ENCODE assay signal across 15 mouse cellular contexts in genomic region chr12:9732921-9733320, GRCm38 (mm10).
DNase-seq lines count a peak whose midpoint lies in the region; ATAC-seq and TF ChIP-seq lines count a peak whose summit lies in the region.
"Had no signal": no experiment of that assay in that cellular context is flagged by ENCODE, and none has a peak within 500 bp of the region (broad histone marks: within the 10 kb centered on the region; RNA-seq: fewer than 3 reads in every experiment).

No protein-coding gene starts in this region.

- H3K9me3 ChIP-seq in kidney, embryonic 16.5 days (ENCODE audit: low read length), result no peaks in the 10 kb centered on the region
- H3K9me3 ChIP-seq: heart, embryonic 15.5 days; hindbrain, embryonic 13.5 days; intestine, embryonic 15.5 days; midbrain, embryonic 10.5 days; neural tube, embryonic 13.5 days had no signal

- no peak for TF ChIP-seq CTCF in left cerebral cortex, adult 2 months (IDR thresholded peaks at IDR 0.05)

- H3K4me1 ChIP-seq in kidney, embryonic 16.5 days (ENCODE audit: insufficient read depth, low read length), result no peaks in the 10 kb centered on the region
- H3K4me1 ChIP-seq: hindbrain, embryonic 13.5 days; intestine, embryonic 15.5 days; midbrain, embryonic 10.5 days; neural tube, embryonic 13.5 days had no signal

- no peak overlapping the region for H3K9ac ChIP-seq in kidney, embryonic 16.5 days (replicated peaks; ENCODE audit: low read length)
- H3K9ac ChIP-seq: forebrain, postnatal 0 days; heart, embryonic 15.5 days; hindbrain, embryonic 13.5 days; intestine, embryonic 15.5 days; neural tube, embryonic 13.5 days had no signal

- intact Hi-C loops in gastrocnemius, postnatal 36 days (cut with DNase I), result no loop called here
- intact Hi-C loops in left cerebral cortex, adult 2 months (cut with DNase I), result no loop called here

- no peaks in the 10 kb centered on the region for H3K27me3 ChIP-seq in kidney, embryonic 16.5 days (ENCODE audit: insufficient read depth, low read length)
- H3K27me3 ChIP-seq: heart, embryonic 15.5 days; hindbrain, embryonic 13.5 days; intestine, embryonic 15.5 days; neural tube, embryonic 13.5 days had no signal

- 56% methylated on average over 1 of the region's 1 CpGs for WGBS in kidney, embryonic 16.5 days

- H3K4me2 ChIP-seq in kidney, embryonic 16.5 days (replicated peaks; ENCODE audit: low read depth, low read length), result no peak overlapping the region
- H3K4me2 ChIP-seq: heart, embryonic 15.5 days; hindbrain, embryonic 13.5 days; intestine, embryonic 15.5 days; neural tube, embryonic 13.5 days had no signal

- DNase-seq in gastrocnemius, postnatal 10 days, result peak; percentile 10
- DNase-seq in gastrocnemius, postnatal 36 days, result no peak
- peak; percentile 4 to 49 for DNase-seq in kidney, postnatal 36 days
- peak; percentile 62 for DNase-seq in Muller cell, postnatal 12 days (ENCODE audit: inconsistent ontology term)
- peak; percentile 2 to 6 for DNase-seq in adrenal gland, postnatal 36 days
- DNase-seq in left cerebral cortex, adult 2 months (ENCODE audit: extremely low spot score in 1 of 2, low spot score in 2 of 2), result no peak
- DNase-seq: forebrain, postnatal 0 days; gastrocnemius, postnatal 25 days; thymus, adult 18-20 months had no signal

- no peaks in the 10 kb centered on the region for H3K36me3 ChIP-seq in kidney, embryonic 16.5 days (ENCODE audit: insufficient read depth, low read length)
- H3K36me3 ChIP-seq: heart, embryonic 15.5 days; hindbrain, embryonic 13.5 days; intestine, embryonic 15.5 days; midbrain, embryonic 10.5 days; neural tube, embryonic 13.5 days had no signal

- H3K27ac ChIP-seq in kidney, embryonic 16.5 days (ENCODE audit: low read length), result no peak overlapping the region
- H3K27ac ChIP-seq in left cerebral cortex, adult 2 months, result no peak overlapping the region
- H3K27ac ChIP-seq: heart, embryonic 15.5 days; hindbrain, embryonic 13.5 days; intestine, embryonic 15.5 days; midbrain, embryonic 10.5 days; neural tube, embryonic 13.5 days had no signal

- no peak overlapping the region for H3K4me3 ChIP-seq in kidney, embryonic 16.5 days (ENCODE audit: low read length)
- no peak overlapping the region for H3K4me3 ChIP-seq in left cerebral cortex, adult 2 months
- H3K4me3 ChIP-seq: heart, embryonic 15.5 days; hindbrain, embryonic 13.5 days; intestine, embryonic 15.5 days; midbrain, embryonic 10.5 days; neural tube, embryonic 13.5 days had no signal

- ATAC-seq in kidney, embryonic 16.5 days (ENCODE audit: low FRiP score, low TSS enrichment), result no peak
- ATAC-seq: forebrain, postnatal 0 days; intestine, embryonic 15.5 days had no signal

Comparison
In these comparisons a context has a peak if more than half of its experiments do, and no peak if none do; other contexts are left out.
1. DNase-seq: peak in gastrocnemius, postnatal 10 days (single experiment), kidney, postnatal 36 days (2 of 2), Muller cell, postnatal 12 days (single experiment) and adrenal gland, postnatal 36 days (2 of 2); none in gastrocnemius, postnatal 36 days (0 of 2) and left cerebral cortex, adult 2 months (0 of 2).